Mouse (Mus musculus) ES-E14 (cell line): ENCODE measurements at regions not wholly inside any gene's neighbourhood (a gene's known extent, or its start where the extent isn't known, plus 50 kb on each side); places are given as distances from the start of the nearest gene placed in this dataset.

Experiments used
- CHD2 ChIP-seq: IDR thresholded peaks from 2 replicates; pipeline ENCODE4 v1.6.1; 2014; ENCODE audit warnings: mild to moderate bottlenecking, low read depth, low read length, inconsistent platforms
- HCFC1 ChIP-seq: IDR thresholded peaks from 2 replicates; pipeline ENCODE4 v1.6.1; 2012; ENCODE audit warnings: low read length, inconsistent platforms, borderline replicate concordance; ENCODE audit not compliant: insufficient read depth
- MAFK ChIP-seq: IDR thresholded peaks from 2 replicates; pipeline ENCODE4 v1.6.1; 2014; ENCODE audit warnings: mild to moderate bottlenecking, low read depth, low read length, inconsistent platforms; ENCODE audit not compliant: insufficient read depth
- ZC3H11A ChIP-seq: IDR thresholded peaks from 2 replicates; pipeline ENCODE4 v1.6.1; 2012; ENCODE audit warnings: low read depth, mild to moderate bottlenecking, inconsistent platforms, low read length, borderline replicate concordance
- ZNF384 ChIP-seq: IDR thresholded peaks from 2 replicates; pipeline ENCODE4 v1.6.1; 2012; ENCODE audit warnings: low read depth, low read length, inconsistent platforms

GRCm38 (mm10) chr16:30005124-30005523 is 59.1 kb upstream of the Hes1 start:
- TF ChIP-seq HCFC1 (no peak), ZNF384 (no peak), ZC3H11A (no peak), CHD2 (no peak), MAFK (no peak)
